ENCODE assay signal across 16 mouse cellular contexts in genomic region chr2:129626621-129627061, GRCm38 (mm10). TPM values are rescaled to one million over a fixed set of nuclear protein-coding genes. Genes with fewer than 3 reads are reported as not detected.
A peak's percentile ranks its signal among the peaks of the same experiment; 100 is the strongest.
DNase-seq lines count a peak whose midpoint lies in the region; ATAC-seq lines count a peak whose summit lies in the region.
"Had no signal": no experiment of that assay in that cellular context is flagged by ENCODE, and none has a peak within 500 bp of the region (broad histone marks: within the 10 kb centered on the region; RNA-seq: fewer than 3 reads in every experiment).

No protein-coding gene starts in this region.

- no peaks in the 10 kb centered on the region for H3K9me3 ChIP-seq in limb, embryonic 10.5 days (replicated peaks)
- H3K9me3 ChIP-seq: heart, embryonic 12.5 days; limb, embryonic 12.5 days had no signal

- intact Hi-C loops in heart, postnatal 10 days (cut with DNase I), result no loop called here
- intact Hi-C loops in left cerebral cortex, postnatal 4 days (cut with DNase I), result loop anchor here (5.0 kb wide), 1 partner anchor 574 kb away; no protein-coding TSS in a partner anchor

- no peak overlapping the region for H3K4me3 ChIP-seq in limb, embryonic 10.5 days
- H3K4me3 ChIP-seq: heart, embryonic 12.5 days; limb, embryonic 12.5 days had no signal

- no peak overlapping the region for H3K27ac ChIP-seq in limb, embryonic 10.5 days
- H3K27ac ChIP-seq: kidney, postnatal 0 days; limb, embryonic 12.5 days had no signal

- ATAC-seq in megakaryocyte-erythroid progenitor cell, adult 5-6 weeks (replicated peaks; ENCODE audit: low FRiP score, low TSS enrichment, poor library complexity, severe bottlenecking), result no peak
- ATAC-seq: forebrain, embryonic 14.5 days; liver, postnatal 0 days; Patski had no signal

- WGBS in limb, embryonic 10.5 days, result 95% methylated on average over 4 of the region's 4 CpGs

- peak; percentile 68 for DNase-seq in heart, adult 11 months
- DNase-seq in heart, postnatal 10 days, result no peak
- DNase-seq in left cerebral cortex, postnatal 4 days, result peak; percentile 45
- no peak for DNase-seq in left cerebral cortex, adult 9 months (ENCODE audit: low spot score in 2 of 2)
- peak; percentile 54 to 62 for DNase-seq in cerebellum, adult 18-20 months
- DNase-seq in limb, embryonic 10.5 days (ENCODE audit: low spot score), result peak; percentile 25
- no peak for DNase-seq in kidney, adult 11 months
- DNase-seq: embryo, embryonic 11 days; liver, postnatal 0 days; retina, postnatal 1 day had no signal

- 0 out of 2 replicates have a peak, but pooled peaks cover 6% of the 10 kb centered on the region for H3K36me3 ChIP-seq in limb, embryonic 10.5 days

- H3K27me3 ChIP-seq in limb, embryonic 10.5 days (ENCODE audit: low read depth, poor library complexity, severe bottlenecking), result no peaks in the 10 kb centered on the region
- H3K27me3 ChIP-seq: heart, embryonic 12.5 days; limb, embryonic 12.5 days; Patski had no signal

- peaks cover 10% of the 10 kb centered on the region for H3K4me1 ChIP-seq in limb, embryonic 10.5 days

RNA-seq across cellular contexts. Expression of gene Sirpa, which starts 34.0 kb away (rescaled TPM):
- total RNA-seq in heart, postnatal 10 days (2021), result 10 to 100 TPM; 22.9 to 28.6 TPM
- total RNA-seq in left cerebral cortex, postnatal 4 days (2021), result 100 to 1,000 TPM; 110 to 121 TPM
- polyA plus RNA-seq in limb, embryonic 10.5 days (2016; fragmentation: Nextera tagmentation; extraction: Ambion mirVana), result 10.6 and 11.5 TPM in 2 replicates
- total RNA-seq in megakaryocyte-erythroid progenitor cell, adult 5-6 weeks (2014; fragmentation: Nextera tagmentation), result 5.1 and 8.0 TPM in 2 replicates
- 0.52 and 2.7 TPM in 2 replicates for total RNA-seq in megakaryocyte-erythroid progenitor cell, adult 5-6 weeks (2017)

Comparison
In these comparisons a context has a peak if more than half of its experiments do, and no peak if none do; other contexts are left out.
1. DNase-seq: peak in heart, adult 11 months (single experiment), left cerebral cortex, postnatal 4 days (single experiment), cerebellum, adult 18-20 months (2 of 2) and limb, embryonic 10.5 days (single experiment); none in heart, postnatal 10 days (0 of 2), left cerebral cortex, adult 9 months (0 of 2) and kidney, adult 11 months (single experiment).